Mouse (Mus musculus) R1 (cell line): ENCODE data around the gene A4galt.

Experiments used
- DNase-seq: peaks from one replicate; pipeline ENCODE4 v3.0.0-alpha.2; 2018; ENCODE audit warnings: low read depth, low spot score

The A4galt gene

DNA sequence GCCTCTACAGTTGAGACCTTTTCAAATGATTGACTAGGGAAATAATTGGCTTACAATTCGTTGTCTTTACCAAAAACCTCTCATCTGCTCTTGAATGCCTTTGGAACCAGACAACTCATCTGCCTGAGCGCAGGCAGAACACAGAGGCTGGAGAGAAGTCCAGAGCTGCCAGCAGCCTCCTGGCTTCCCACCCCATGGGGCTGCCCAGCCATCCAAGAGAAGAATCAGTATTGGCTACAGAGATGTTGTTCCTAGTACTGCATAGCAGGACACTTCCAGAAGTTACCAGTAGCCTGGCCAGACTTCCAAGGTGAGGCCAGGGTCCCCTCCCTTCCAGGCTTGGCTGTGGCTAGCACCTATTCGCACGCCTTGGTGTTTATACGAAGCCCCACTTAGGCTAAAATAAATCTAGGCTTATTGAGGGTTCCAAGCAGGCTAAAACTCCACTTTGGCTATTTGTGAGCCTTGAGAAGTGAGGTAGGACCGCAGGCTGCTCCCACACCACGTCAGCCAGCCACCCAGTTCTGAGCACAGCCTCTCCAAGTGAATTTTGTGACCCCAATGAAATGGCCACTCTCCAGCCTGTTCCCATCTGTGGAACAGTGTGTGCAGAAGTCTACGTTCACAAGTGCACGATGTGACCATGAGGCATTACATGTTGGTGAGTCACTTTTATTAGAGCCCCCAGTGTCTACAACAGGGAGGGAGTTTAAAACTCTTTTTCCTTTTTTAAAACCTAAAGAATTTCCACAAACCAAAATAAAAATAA lies 25.3 kb downstream of the A4galt start:
- DNase-seq, result no peak

DNA sequence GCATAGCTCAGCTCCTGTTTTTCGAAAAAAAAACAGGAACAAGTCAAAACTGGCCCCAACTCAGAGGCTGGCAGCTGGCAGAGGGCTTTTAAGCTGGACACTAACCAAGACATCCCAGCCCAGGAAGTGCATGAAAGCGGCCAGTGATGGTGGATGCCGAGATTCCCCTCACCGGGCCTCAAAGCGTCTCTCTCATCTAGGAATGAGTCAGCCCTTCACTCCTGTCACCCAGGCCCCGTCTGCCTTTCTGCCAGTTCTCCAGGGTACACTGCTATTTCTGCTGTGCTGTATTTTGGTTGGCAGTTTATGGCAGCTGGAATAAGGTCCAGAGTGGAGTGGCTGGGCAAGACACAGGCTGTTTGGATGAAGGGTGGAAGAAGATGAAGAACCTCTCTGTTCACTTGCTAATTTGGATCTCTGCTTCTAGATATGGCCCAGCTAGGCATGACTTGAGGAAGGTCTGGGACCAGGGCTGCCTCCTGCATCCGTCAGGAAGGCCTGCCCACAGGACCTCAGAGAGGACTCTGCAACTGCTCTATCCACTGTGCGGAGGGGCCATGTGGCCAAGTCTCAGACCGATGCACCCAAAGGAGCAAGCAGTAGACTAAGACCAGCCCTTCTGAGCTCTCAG lies 27.3 kb downstream of the A4galt start:
- no peak for DNase-seq

DNA sequence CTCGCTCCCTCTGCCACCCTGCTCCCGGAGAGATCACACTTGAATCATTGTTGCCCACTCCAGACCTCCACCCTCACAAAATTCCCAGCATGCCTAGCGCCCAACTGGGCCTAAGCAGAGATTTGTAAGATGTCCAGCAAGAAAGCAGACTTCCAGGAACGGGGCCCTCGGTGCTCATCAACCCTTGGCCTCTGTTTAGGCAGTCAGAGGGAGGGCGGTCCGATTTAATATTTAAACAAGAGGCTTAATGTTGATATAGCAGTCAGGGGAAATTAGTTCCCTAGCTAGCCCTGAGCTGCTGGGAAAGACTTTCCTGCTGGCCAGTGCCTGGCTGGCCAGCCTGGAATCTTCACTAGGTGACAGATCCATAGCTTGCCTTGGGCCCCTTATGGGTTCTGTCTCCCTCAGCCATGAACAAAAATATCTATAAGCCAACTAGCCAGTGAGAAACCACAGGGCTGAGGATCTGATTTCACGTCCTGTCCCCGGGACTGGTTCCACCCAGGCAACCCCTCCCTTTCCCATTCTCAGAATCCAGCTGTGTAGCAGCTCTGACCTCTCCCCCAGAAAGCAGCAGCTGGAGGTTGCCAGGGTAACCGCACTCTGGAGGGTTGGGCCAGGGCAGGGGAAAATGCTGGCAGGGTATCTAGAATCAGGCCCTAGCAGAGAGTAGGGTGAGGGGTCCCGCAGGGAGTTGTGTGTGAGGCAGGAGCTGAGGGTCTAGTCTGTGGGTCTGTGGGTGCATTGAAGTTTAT lies 28.2 kb downstream of the A4galt start:
- DNase-seq, result peak; percentile 88

DNA sequence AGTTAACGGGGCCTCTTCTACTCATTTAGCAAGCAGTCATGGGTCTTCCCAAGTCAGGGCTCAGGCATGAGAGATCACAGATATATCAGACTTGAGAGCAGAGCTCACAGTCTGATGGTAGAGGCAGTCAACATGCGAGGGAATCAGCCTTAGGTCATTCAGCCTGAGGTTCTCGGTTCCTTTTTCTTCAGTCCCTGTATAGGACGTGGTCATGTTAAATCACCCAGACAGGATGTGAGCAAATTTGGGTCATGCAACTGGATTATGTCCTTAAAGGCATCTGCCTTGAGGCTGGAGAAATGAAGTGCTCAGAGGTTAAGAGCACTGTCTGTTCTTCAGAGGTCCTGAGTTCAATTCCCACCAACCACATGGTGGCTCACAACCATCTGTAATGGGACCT lies 29.9 kb downstream of the A4galt start:
- DNase-seq, result no peak

DNA sequence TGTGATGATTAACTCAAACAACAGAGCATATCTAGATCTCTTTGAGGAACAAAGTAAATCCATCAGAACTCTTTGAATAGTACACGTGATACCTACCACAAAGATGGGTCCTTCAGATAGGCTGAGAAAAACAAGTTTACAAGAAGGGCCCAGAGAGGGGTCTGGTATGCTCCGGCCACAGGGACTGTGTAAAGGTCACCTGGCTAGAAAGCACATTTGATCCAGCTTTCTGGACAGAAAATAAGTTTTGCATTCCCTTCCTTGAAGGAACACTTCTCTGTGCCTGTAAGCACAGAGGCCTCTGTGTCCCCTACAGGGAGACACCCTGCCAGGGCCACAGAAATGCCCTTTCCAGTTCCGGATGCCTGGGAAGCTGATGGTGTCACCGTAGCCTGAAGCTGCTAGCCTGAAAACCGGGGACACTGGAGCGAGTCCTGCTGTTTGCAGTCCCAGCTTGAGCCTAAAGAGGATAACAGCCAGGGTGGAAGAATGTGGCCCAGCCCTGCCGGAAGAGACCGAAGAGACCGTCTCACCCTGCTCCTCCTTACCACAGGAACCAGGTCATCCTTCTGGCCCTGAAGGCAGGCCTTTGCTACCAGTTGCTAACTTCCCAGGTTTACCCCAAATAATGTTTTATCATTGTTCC lies 31.1 kb downstream of the A4galt start:
- DNase-seq, result peak; percentile 25

DNA sequence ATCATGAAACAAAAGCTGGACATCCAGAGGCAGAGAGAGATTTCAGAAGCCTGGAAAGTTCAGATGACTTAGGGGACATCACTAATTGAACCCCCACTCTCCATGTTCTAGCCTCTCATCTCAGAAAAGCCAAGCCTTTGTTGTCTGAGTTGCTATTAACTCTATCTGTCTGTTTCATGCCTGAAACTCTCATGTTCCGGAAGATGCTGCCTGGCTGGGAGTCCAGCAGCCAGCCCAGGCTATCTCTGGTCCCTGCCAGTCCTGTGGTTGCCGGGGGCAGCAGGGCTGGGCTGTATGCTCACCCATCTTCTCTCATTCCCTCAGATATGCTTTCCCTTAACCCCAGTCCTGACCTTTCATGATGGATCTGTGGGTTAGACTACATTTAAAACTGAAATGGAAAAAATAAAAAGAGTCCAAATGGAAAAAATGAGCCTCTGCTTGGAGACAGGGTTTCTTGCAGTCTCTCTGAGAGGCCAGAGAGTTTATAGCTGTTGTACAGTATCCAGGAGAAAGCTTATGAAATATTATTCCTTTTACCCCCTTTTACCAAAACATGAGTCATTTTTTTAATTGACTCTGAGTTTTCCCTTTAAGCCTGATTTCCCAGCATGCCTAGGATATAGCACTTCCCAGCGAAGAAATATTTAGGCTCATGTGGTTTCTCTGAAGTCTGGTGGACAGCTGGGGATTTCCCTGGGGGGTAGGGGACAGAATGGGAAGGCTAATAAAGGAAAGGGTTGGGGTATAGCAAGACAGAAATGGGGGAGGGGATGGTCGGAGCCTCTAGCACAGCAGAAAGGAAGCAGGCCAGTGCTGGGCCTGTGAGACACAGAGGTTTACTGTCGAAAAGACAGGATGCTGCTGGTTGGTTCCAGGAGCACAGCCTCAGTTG lies 36.0 kb downstream of the A4galt start:
- no peak for DNase-seq

DNA sequence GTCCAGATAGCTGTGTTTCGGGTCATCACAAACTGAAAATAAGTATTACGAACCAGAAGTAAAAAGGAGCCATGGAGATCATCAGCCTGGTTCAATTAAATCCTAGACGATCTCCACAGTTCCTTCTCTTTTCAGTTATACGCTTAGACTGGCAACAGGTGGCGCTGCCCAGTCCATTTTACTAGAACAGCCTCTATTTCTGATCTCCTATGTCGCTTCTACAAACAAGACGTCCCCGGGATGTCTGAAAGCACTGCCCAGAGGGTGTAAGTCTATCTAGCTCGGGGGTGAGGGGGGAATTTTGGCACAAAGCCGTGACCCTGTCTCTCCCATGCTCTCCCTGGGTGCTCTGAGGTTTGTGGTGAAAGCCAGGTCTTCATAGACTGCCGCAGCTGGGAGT lies 41.3 kb downstream of the A4galt start:
- peak; percentile 70 for DNase-seq

DNA sequence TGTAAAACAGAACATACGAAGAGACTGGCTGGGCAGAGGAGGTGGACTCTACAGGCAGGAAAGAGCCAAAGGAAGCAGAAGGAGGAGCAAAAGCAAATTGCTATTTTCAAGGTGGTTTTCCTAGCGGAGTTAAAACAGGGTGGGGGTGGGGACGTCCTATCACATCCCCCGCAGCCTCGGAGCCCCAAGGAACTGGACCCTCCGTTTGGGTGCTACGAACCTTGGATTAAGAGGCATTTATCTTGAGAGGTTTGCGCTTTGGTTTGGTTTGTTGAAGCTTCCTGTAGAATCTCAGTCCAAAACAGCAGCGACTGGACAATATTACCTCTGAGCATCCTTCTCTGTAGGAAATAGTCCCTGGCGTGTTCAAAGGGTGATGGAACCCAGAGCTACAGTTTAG lies 41.9 kb downstream of the A4galt start:
- no peak for DNase-seq

DNA sequence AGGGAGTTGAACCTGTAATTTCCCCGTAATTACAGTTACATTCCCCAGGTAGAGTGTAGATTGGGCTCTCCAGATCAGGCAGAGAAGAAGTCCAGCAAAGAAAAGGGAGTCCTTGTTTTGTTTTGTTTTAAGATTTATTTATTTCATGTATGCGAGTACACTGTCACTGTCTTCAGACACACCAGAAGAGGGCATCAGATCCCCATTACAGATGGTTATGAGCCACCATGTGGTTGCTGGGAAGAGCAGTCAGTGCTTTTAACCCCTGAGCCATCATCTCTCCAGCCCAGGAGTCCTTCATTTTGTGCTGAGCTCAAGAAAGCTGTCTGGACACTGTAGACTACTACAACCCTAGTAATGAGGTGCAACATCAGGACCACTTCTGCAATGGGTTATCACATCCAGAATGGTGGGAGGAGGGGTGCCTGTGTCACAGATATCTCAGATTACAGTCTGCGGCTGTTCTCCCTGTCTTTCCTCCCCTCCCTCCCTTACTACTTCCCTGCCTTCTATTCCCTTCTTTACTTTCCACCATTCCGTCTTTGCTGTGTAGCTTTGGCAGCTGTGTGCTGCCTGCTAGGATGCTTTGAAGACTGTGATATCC lies 42.4 kb downstream of the A4galt start:
- DNase-seq, result no peak

DNA sequence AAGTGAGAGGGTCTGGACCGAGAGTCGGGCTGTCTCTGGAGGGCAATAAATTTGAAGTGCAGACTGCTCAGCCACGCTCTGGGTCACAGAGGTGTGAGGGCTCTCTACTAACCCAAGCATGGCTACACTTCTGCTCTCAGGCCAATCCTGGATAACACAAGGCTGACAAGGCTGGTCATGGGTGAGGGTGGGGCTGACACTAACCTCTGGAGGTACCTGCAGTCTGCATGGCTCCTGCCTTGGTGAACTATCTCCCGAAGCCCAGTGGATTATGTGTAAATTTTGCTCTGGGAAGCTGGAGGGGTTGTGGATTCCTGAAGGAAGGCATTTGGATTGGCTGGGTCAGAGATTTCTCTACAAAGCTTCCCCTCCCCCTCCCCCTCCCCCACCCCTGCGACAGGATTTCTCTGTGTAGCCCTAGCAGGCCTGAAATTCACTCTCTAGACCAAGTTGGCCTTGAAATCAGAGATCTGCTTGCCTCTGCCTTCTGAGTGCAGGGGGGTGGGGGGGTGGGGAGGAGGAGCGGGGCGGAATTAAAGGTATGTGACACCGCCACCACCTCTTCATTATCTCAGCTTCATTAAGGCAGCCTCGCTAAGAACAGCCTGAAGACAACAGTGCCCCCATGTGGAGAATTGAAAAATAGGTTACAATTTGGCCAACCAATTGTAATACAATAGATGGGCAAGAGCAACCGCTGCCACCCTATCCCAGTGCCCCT lies 46.7 kb downstream of the A4galt start:
- peak; percentile 82 for DNase-seq

DNA sequence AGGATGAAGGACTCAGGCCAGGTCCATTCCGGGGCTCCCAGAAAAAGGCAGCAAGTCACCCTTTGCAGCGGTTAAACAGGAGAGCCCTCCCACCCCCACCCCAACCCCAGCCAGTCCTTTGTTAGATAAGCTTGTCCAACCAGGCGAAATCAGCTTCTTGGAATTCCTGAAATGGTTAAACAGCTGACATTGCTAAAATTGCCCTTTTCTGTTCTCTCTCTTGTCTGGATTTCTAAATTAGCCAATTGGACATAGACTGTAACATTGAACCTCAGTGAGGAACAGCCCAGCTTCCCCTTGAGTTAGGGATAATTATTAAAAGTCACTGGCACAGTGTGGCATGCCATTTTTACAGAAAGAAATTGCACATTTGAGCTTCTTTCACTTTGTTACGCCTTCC lies 49.2 kb downstream of the A4galt start:
- DNase-seq, result peak; percentile 59

DNA sequence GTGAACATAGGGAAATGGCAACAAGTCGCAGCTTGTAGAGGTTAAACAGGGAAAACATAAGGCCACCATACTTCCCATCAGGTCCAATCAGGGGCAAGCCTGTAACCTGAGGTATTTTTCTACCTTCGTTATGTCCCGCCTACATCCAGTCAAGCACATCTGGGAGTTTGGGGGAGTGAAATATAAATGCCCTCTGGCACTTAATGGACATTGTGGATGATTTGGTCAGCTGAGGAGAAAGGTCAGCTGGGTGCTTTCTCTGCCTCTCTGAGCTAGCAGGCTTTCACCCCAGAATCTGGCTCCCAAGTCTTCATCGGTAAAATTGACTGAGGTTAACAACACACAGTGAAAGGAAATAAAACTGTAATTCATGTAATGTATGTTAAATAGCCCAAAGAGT lies 58.2 kb downstream of the A4galt start:
- no peak for DNase-seq

DNA sequence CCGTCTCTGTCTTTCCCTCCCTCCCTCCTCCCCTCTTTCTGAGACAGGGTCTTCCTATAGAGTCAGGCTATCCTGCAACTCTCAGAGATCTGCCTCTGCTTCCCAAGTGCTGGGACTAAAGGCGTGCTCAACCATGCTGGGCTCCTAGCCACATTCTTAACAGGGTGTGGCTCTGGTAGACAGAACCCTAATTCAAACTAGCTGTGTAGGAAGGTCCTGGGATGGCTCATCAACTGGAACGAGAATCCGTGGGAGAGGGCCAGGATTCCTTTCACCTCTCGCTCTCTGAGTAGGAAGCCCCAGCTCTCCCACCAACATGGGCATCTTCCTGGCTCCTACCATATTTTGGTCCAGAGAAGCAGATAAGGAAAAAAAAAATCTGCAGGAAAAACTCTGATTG lies 69.2 kb downstream of the A4galt start:
- DNase-seq, result peak; percentile 62

DNA sequence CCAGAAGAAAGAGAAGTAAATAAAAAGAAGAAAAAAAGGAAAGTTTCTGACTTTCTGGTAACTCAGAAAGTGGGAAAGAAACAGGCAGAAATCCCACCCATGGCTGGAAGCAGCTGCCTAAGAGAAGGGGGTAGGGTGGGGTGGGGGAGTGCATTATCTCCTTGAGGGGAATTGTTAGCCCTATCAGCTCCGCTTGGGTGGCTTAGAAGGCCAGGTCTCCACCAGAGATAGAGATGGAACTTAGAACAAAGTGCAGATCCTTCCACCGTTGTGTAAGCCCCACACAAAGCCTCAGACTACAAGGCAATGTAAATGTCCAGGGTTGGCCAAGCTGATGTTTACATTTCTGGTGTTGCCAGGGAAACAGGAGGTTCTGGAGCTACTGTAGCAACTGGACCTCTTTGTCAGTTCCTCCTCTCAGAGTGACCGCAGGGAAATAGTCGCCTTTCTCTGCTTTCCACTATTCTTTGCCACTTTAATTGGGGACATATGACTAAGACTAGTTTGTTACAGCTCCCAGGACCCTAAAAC lies 69.7 kb downstream of the A4galt start:
- peak; percentile 56 for DNase-seq

DNA sequence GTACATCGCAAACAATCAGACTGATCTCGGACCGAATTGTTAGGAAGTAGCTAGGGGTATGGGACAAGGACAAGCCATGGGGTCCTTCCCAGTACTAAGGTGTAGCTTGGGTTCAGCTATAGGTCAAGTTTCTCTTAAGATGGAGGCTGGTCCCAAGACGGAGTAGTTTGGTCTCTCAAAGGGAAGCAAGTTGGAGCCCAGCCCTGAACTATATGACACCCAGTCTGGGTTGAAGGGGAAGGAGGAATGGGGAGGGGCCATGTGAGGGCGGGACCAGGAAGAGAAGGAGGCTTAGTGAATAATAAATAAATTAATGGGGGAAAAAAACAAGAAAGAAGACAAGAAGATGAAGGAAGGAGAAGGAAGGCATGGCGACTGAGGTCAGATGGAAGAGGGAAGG lies 71.6 kb downstream of the A4galt start:
- peak; percentile 50 for DNase-seq
